Mouse (Mus musculus): ENCODE measurements around the gene Cd274.
"Not testable (repeated sequence)": the region's sequence is repeated elsewhere in the genome, so short reads cannot be mapped to it uniquely, and the experiment has no call there.

Gene Cd274

GRCm38 (mm10) chr19:29394721-29395120 is 27.5 kb downstream of the Cd274 start:
- no peak for DNase-seq (ENCODE audit: low read depth, low spot score)

GRCm38 (mm10) chr19:29396353-29396752 is 29.1 kb downstream of the Cd274 start:
- DNase-seq (ENCODE audit: low read depth, low spot score): no peak

DNA sequence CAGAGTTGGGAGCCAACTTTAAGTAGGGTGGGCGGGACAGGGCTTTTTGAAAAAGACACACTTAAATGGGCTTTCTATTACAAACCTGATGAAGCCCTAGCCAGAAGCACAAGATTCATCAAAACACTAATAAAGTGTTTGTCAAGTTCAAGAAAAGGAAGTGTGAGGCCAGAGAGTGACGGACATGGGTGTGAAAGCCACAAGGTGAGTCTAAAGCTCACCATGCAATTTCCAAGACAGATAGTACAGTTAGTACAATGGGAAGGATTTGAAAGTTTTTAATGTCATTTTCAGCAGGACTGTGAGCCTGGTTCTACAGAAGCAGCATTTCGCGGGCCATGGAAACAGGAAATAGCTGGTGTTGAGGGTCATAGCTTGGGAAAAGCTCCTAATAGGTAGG is 32.5 kb downstream of the Cd274 start:
- no peak for DNase-seq (ENCODE audit: low read depth, low spot score)

DNA sequence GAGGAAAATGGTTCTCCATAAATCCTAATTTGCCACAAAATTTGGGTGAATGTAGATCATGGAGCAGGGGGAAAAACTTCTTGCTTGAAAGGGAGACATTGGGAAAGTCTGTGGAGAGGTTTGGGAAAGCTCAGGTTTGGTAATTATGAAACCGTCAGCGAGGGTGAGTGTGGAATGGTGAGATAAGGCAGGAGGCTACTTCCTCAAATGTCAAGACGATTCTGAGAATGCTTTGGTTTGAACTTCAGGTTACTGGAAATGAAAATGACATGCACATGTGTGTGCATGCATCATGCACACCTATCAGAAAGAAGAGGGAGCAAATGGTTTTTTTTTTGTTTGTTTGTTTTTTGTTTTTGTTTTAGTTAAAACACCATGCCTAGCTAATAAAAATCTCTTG is 33.2 kb downstream of the Cd274 start:
- no peak for DNase-seq (ENCODE audit: low read depth, low spot score)

DNA sequence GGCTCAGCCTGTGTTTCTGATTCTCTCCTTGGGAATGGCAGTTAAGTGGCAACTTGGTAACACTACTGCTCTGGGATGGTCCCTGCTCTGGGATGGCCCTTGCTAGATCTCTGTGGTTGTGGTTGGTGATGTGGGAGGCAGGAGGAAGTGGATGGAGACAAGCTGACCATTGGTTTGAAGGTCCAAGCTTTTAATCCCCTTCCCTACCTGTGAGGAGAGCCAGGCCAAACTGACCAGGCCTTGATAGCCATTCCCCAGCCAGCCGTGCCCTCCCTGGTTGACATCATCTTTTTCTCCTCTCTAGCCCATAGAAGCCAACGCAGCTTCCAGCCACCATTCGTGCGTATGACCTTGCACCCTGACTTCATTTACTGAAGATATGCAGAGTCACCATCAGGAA is 35.4 kb downstream of the Cd274 start:
- DNase-seq (ENCODE audit: low read depth, low spot score): no peak

DNA sequence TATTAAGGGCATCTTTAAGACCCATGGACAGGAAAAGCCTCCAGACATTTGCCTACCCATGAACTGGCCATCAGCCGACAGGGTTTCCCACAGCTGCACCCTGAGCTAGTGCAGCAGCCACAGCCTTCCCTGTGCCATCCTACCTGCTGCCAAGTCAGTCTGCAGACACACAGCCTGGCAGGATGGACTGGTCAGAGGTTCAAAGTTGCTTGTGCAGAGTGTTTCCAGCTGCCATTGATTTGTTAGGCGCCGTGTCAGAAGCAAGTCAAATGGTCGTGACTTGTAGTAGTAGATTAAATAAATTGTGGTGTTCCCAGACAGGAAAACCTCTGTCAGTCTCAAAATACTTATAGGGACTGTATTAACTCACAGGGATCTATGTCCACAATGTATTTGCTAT is 36.0 kb downstream of the Cd274 start:
- no peak for DNase-seq (ENCODE audit: low read depth, low spot score)

- DNase-seq (ENCODE audit: low read depth, low spot score): no peak
These were observed 38.1 kb downstream of the Cd274 start for GRCm38 (mm10) chr19:29405388-29405787.

- no peak for DNase-seq (ENCODE audit: low read depth, low spot score)
These were observed 39.1 kb downstream of the Cd274 start for GRCm38 (mm10) chr19:29406042-29407017.

- DNase-seq (ENCODE audit: low read depth, low spot score): no peak
These were observed 43.4 kb downstream of the Cd274 start, which contains the start of gene Pdcd1lg2 for GRCm38 (mm10) chr19:29410619-29411018. Pdcd1lg2 (plus strand) TSS chr19:29410919.

GRCm38 (mm10) chr19:29412476-29413420 is 45.5 kb downstream of the Cd274 start:
- DNase-seq (ENCODE audit: low read depth, low spot score): peak; percentile 81

DNA sequence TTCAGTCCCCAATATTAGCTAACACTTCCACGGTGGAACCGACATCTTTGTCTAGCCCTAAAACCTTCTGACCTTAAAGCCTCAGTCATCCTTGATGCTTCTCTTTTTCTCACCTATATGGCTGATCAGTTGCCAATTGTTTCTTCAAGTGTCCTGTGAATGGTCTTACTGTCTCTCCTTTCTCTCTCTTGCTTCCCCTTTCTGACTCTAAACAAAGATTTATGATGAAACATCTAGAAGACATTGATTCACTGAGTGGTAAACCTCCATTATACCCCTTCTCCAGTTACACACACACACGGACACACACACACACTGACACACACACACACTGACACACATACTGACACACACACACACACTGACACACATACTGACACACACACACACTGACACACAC is 47.3 kb downstream of the Cd274 start:
- DNase-seq (ENCODE audit: low read depth, low spot score): no peak

- DNase-seq (ENCODE audit: low read depth, low spot score): not testable (repeated sequence)
These were observed 47.7 kb downstream of the Cd274 start for GRCm38 (mm10) chr19:29414917-29415316.

DNA sequence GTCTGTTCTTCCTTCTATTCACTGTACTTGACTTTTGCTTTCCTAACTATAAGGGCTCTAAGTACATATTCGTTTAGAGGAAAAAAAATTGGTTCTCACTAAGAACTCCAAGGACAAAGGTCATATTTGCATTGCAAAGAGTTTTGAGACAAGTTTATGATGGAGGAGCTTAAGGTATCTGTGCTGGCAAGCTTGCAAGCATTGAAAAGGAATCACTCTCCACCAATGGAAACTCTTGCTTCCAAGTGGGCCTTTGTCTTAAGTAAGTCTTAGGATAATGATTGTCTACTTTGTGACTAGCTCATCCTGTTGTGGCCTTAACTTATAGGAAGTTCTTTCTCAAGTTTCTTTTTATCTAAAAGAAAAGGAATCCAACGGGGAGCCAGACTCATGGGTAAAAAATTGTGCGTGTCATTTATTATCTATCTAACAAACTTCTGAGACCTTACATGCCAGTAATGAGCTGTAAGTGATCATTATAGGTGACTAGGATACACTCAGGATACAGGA is 49.2 kb downstream of the Cd274 start:
- no peak for DNase-seq (ENCODE audit: low read depth, low spot score)

DNA sequence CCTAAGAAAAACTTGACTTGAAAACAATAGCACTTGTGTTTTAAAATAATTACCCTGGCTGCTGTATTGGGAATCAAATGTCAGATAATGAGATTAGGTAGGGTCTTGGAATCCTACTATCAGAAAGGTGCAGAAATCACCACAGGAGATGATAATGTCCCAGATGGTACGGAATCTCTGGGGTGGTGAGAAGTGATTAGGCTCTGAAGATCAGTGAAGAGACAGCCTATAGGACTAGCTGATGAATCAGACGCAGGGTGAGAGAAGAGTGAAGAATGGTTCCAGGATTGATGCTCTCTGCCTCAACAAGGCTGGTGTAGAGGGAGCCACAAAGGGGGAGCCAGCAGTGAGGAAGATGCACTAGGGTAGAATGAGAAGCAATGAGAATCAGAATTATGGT is 49.9 kb downstream of the Cd274 start:
- DNase-seq (ENCODE audit: low read depth, low spot score): no peak

DNA sequence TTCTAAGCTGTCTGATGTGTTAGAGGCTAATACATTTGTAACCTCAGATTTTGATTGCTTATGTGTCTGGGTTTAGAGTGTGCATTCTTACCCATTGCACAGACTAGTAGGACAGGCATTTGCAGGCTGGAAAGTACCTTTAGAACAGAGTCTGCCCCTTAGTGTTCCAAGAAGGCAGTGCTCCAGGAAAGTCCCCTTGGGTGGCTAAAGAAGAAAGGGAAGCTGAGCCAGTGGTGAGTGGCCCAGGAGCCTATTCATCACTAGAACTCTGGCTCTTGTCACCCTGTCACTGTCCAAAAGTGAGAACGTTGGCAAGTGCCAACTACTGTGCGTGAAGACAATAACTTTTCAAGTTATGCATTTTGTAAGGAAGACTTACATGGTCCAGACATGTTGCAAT is 50.6 kb downstream of the Cd274 start:
- DNase-seq (ENCODE audit: low read depth, low spot score): no peak

DNA sequence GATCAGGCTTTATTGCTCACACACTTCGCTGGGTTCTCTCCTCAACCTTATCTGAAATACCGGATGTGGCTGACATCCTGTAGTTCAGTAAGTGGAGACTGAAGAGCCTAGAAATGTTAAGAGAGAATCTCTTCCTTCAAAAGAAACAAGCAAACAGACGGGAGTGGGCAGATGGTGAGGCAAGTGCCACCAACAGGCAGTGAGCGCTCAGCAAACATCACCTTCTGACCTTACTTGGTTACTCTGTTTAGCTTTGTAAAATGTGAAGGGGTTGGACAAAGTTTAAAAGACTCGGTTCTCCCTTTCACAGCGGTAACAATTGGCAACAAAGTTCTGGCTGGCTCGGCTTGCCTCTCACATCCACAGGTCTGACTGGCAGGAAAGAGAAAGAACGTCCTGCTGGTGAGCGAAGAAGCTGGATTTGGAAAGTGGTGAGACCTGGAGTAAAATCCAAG is 51.4 kb downstream of the Cd274 start:
- DNase-seq (ENCODE audit: low read depth, low spot score): no peak

DNA sequence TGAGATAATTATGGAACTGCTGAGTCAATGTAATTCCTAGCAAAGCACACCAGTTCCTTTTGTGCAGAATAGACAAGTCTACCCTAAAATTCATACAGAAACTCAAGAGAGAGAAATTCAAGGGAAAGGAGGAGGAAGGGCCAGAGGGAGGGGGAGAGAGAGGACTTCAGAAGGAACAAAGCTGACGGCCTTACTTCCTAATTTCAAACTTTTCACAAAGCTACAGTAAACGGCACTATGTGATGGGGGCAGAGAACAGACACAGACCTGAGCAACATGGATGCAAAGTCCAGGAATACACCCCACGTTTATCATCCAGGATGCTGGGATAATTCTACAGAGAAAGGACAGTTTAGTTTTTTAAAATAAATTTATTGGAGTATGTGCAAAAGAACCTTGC is 52.3 kb downstream of the Cd274 start:
- DNase-seq (ENCODE audit: low read depth, low spot score): no peak

GRCm38 (mm10) chr19:29419946-29420345 is 52.7 kb downstream of the Cd274 start:
- no peak for DNase-seq (ENCODE audit: low read depth, low spot score)

GRCm38 (mm10) chr19:29420397-29420796 is 53.1 kb downstream of the Cd274 start:
- DNase-seq (ENCODE audit: low read depth, low spot score): no peak

GRCm38 (mm10) chr19:29422013-29422645 is 54.9 kb downstream of the Cd274 start:
- DNase-seq (ENCODE audit: low read depth, low spot score): no peak

GRCm38 (mm10) chr19:29422796-29423195 is 55.5 kb downstream of the Cd274 start:
- no peak for DNase-seq (ENCODE audit: low read depth, low spot score)

All from forelimb bud, embryonic 11.5 days (tissue).